Mouse (Mus musculus) layer of hippocampus, adult 2 months (tissue): ENCODE data around the gene Btaf1. TPM values are rescaled to one million over a fixed set of nuclear protein-coding genes. Genes with fewer than 3 reads are reported as not detected.
"Not testable (repeated sequence)": the region's sequence is repeated elsewhere in the genome, so short reads cannot be mapped to it uniquely, and the experiment has no call there.

Experiments
- DNase-seq, 2 experiments: peaks; one replicate each; pipeline ENCODE4 v3.0.0; 2022; ENCODE audit warnings: low spot score in 2 of 2
- H3K27ac ChIP-seq: fragments of 200-600 bp; 2 replicates; pipeline ENCODE4 v1.8.1; 2022
- H3K4me3 ChIP-seq: fragments of 200-600 bp; 2 replicates; pipeline ENCODE4 v1.8.1; 2022; ENCODE audit warnings: mild to moderate bottlenecking
- CTCF ChIP-seq: fragments of 200-600 bp; conservative IDR thresholded peaks from 2 replicates; pipeline ENCODE4 v1.8.1; 2022; ENCODE audit warnings: antibody characterized with exemption, mild to moderate bottlenecking, moderate library complexity
- total RNA-seq, 2 experiments: library from RNA; stranded (reverse); gene quantifications; 2 replicates each; pipeline ENCODE4 v1.2.3; 2021

Gene Btaf1
- total RNA-seq, 2 experiments from 2014 or later: 23.9 to 33.4 TPM

- H3K27ac ChIP-seq: no peak overlapping the region
- no peak for DNase-seq
- no peak for TF ChIP-seq CTCF
- H3K4me3 ChIP-seq: no peak overlapping the region
Observed at GRCm38 (mm10) chr19:36932097-36932496, 6.2 kb downstream of the Btaf1 start.

- no peak for TF ChIP-seq CTCF
- Histone ChIP-seq H3K4me3 (no peak overlapping the region), H3K27ac (no peak overlapping the region)
- DNase-seq: no peak
Observed at GRCm38 (mm10) chr19:36932613-36933012, 6.7 kb downstream of the Btaf1 start.

GRCm38 (mm10) chr19:36936285-36936684 is 10.4 kb downstream of the Btaf1 start:
- no peak for TF ChIP-seq CTCF
- DNase-seq: no peak
- H3K4me3 ChIP-seq: no peak overlapping the region
- no peak overlapping the region for H3K27ac ChIP-seq

- DNase-seq: no peak
- H3K4me3 ChIP-seq: no peak overlapping the region
- no peak overlapping the region for H3K27ac ChIP-seq
- TF ChIP-seq CTCF: no peak
Observed at GRCm38 (mm10) chr19:36938008-36938407, 12.1 kb downstream of the Btaf1 start.

GRCm38 (mm10) chr19:36940064-36940463 is 14.2 kb downstream of the Btaf1 start:
- TF ChIP-seq CTCF: peak; percentile 40
- H3K27ac ChIP-seq: no peak overlapping the region
- DNase-seq: no peak
- no peak overlapping the region for H3K4me3 ChIP-seq

- no peak for DNase-seq
- H3K27ac ChIP-seq: no peak overlapping the region
- no peak for TF ChIP-seq CTCF
Observed at GRCm38 (mm10) chr19:36953637-36954206, 27.8 kb downstream of the Btaf1 start.

GRCm38 (mm10) chr19:36958331-36958730 is 32.5 kb downstream of the Btaf1 start:
- DNase-seq: no peak
- Histone ChIP-seq H3K27ac (no peak overlapping the region), H3K4me3 (no peak overlapping the region)
- TF ChIP-seq CTCF: no peak

More at GRCm38 (mm10) chr19:36953637-36954206, 27.8 kb downstream of the Btaf1 start:
- H3K4me3 ChIP-seq: no peak overlapping the region

GRCm38 (mm10) chr19:36961320-36961719 is 35.4 kb downstream of the Btaf1 start:
- no peak for TF ChIP-seq CTCF
- H3K27ac ChIP-seq: no peak overlapping the region
- H3K4me3 ChIP-seq: no peak overlapping the region
- DNase-seq: no peak

- not testable (repeated sequence) for DNase-seq, H3K27ac ChIP-seq, H3K4me3 ChIP-seq
Observed at GRCm38 (mm10) chr19:36962544-36963260, 36.8 kb downstream of the Btaf1 start.

- Histone ChIP-seq H3K27ac (no peak overlapping the region), H3K4me3 (no peak overlapping the region)
- TF ChIP-seq CTCF: no peak
- no peak for DNase-seq
Observed at GRCm38 (mm10) chr19:37004557-37004956, 78.7 kb downstream of the Btaf1 start.

- no peak overlapping the region for H3K27ac ChIP-seq
- TF ChIP-seq CTCF: no peak
- no peak overlapping the region for H3K4me3 ChIP-seq
- no peak for DNase-seq
Observed at GRCm38 (mm10) chr19:37009878-37010281, 84.0 kb downstream of the Btaf1 start.

- DNase-seq: no peak
- no peak overlapping the region for H3K4me3 ChIP-seq
- no peak for TF ChIP-seq CTCF
- H3K27ac ChIP-seq: no peak overlapping the region
Observed at GRCm38 (mm10) chr19:37013461-37013860, 87.6 kb downstream of the Btaf1 start.

- TF ChIP-seq CTCF: no peak
- Histone ChIP-seq H3K27ac (no peak overlapping the region), H3K4me3 (no peak overlapping the region)
- DNase-seq: no peak
Observed at GRCm38 (mm10) chr19:37014173-37014939, 88.5 kb downstream of the Btaf1 start.

GRCm38 (mm10) chr19:37016890-37017289 is 91.0 kb downstream of the Btaf1 start:
- no peak for DNase-seq
- TF ChIP-seq CTCF: no peak
- Histone ChIP-seq H3K27ac (no peak overlapping the region), H3K4me3 (no peak overlapping the region)
